In genomic region chr10:11208670-11209069, GRCm38 (mm10) we compare ENCODE assay signal across 21 mouse cellular contexts. TPM values are rescaled to one million over a fixed set of nuclear protein-coding genes. Genes with fewer than 3 reads are reported as not detected.
DNase-seq lines count a peak whose midpoint lies in the region; ATAC-seq lines count a peak whose summit lies in the region.
"Had no signal": no experiment of that assay in that cellular context is flagged by ENCODE, and none has a peak within 500 bp of the region (broad histone marks: within the 10 kb centered on the region; RNA-seq: fewer than 3 reads in every experiment).

No protein-coding gene starts in this region.

- no peak overlapping the region for H3K4me3 ChIP-seq in liver, embryonic 13.5 days (replicated peaks)
- H3K4me3 ChIP-seq: embryonic facial prominence, embryonic 10.5 days; forebrain, embryonic 13.5 days; gastrocnemius, adult 2 months; heart, embryonic 13.5 days; hindbrain, embryonic 15.5 days had no signal

- WGBS in liver, embryonic 13.5 days (ENCODE audit: insufficient replicate concordance) = 16% methylated on average over 1 of the region's 1 CpGs

- no peak overlapping the region for H3K27ac ChIP-seq in liver, embryonic 13.5 days
- H3K27ac ChIP-seq: embryonic facial prominence, embryonic 10.5 days; forebrain, embryonic 13.5 days; gastrocnemius, adult 2 months; heart, embryonic 13.5 days; hindbrain, embryonic 15.5 days had no signal

- peaks cover 40% of the 10 kb centered on the region for H3K36me3 ChIP-seq in liver, embryonic 13.5 days

- H3K4me1 ChIP-seq in liver, embryonic 13.5 days (replicated peaks) = no peaks in the 10 kb centered on the region
- H3K4me1 ChIP-seq: embryonic facial prominence, embryonic 10.5 days; forebrain, embryonic 13.5 days; hindbrain, embryonic 15.5 days had no signal

- H3K9ac ChIP-seq in liver, embryonic 13.5 days = no peak overlapping the region
- H3K9ac ChIP-seq: forebrain, embryonic 13.5 days; forebrain, postnatal 0 days; heart, embryonic 13.5 days; hindbrain, embryonic 15.5 days had no signal

- DNase-seq in 416B (ENCODE audit: low read depth) (peak; percentile 67), MEL-GATA-1-ER (ENCODE audit: extremely low read depth, low read depth) (peak; percentile 53)
- no peak for DNase-seq in liver, embryonic 13.5 days
- DNase-seq in gastrocnemius, postnatal 36 days = no peak
- DNase-seq in ovary, postnatal 14 days (ENCODE audit: low spot score) = no peak
- no peak for DNase-seq in frontal cortex, postnatal 25 days (ENCODE audit: low spot score in 2 of 2)
- DNase-seq: adrenal gland, postnatal 25 days; cerebellum, adult 18-20 months; cerebellum, adult 9-11 months; cerebellum, postnatal 36 days; forebrain, postnatal 0 days; gastrocnemius, adult 2 months; gastrocnemius, postnatal 25 days; heart, postnatal 36 days had no signal

- no peaks in the 10 kb centered on the region for H3K9me3 ChIP-seq in liver, embryonic 13.5 days (replicated peaks)
- H3K9me3 ChIP-seq: embryonic facial prominence, embryonic 10.5 days; forebrain, embryonic 13.5 days; heart, embryonic 13.5 days; hindbrain, embryonic 15.5 days had no signal

- peak; percentile 65; the same call in 1 of the 2 replicates for ATAC-seq in liver, embryonic 13.5 days (ENCODE audit: low read depth)
- ATAC-seq in megakaryocyte progenitor cell, adult 5-6 weeks (replicated peaks; ENCODE audit: poor library complexity) = peak; percentile 86
- ATAC-seq: activated CD4-positive, CD25-positive, alpha-beta regulatory T cell, adult 4 months; forebrain, embryonic 13.5 days; forebrain, postnatal 0 days; Patski had no signal

- intact Hi-C loops in gastrocnemius, postnatal 36 days (cut with DNase I) = no loop called here

- no peaks in the 10 kb centered on the region for H3K27me3 ChIP-seq in liver, embryonic 13.5 days
- H3K27me3 ChIP-seq: forebrain, embryonic 13.5 days; heart, embryonic 13.5 days; hindbrain, embryonic 15.5 days; Patski had no signal

- no peak overlapping the region for H3K4me2 ChIP-seq in liver, embryonic 13.5 days
- H3K4me2 ChIP-seq: forebrain, embryonic 13.5 days; heart, embryonic 13.5 days; hindbrain, embryonic 15.5 days had no signal

RNA-seq across cellular contexts. Expression of gene Shprh, which starts 59.4 kb away (rescaled TPM):
- 3.9 and 6.2 TPM in 2 replicates for polyA plus RNA-seq in liver, embryonic 13.5 days (2015; fragmentation: Nextera tagmentation; extraction: Ambion mirVana)
- total RNA-seq in megakaryocyte progenitor cell, adult 5-6 weeks (2015) = 14.8 and 17.5 TPM in 2 replicates
- 17.8 and 23.7 TPM in 2 replicates for total RNA-seq in megakaryocyte progenitor cell, adult 5-6 weeks (2017)
- 1 to 10 TPM; 6.5 to 6.6 TPM for total RNA-seq in gastrocnemius, postnatal 36 days (2021)

Comparison
In these comparisons a context has a peak if more than half of its experiments do, and no peak if none do; other contexts are left out.
1. DNase-seq: peak in 416B (single experiment) and MEL-GATA-1-ER (single experiment); none in liver, embryonic 13.5 days (single experiment), gastrocnemius, postnatal 36 days (0 of 2), ovary, postnatal 14 days (single experiment) and frontal cortex, postnatal 25 days (0 of 2).